Mouse (Mus musculus) embryonic facial prominence, embryonic 14.5 days (tissue): ENCODE measurements around the gene Rab40c. TPM values are rescaled to one million over a fixed set of nuclear protein-coding genes. Genes with fewer than 3 reads are reported as not detected.

Experiments used
- ATAC-seq: fragments of 200-750 bp; cut with Nextera tagmentation; 2 replicates; pipeline ENCODE4 v1.8.0; 2017; ENCODE audit warnings: low read depth, moderate number of reproducible peaks, moderate TSS enrichment
- DNase-seq: peaks from one replicate; pipeline ENCODE4 v3.0.0-alpha.2; 2015; ENCODE audit warnings: low spot score
- H3K27ac ChIP-seq: fragments of 300-500 bp; sonication (generic); replicated peaks from 2 replicates; pipeline ENCODE4 v1.5.1; 2014; ENCODE audit warnings: low read depth, mild to moderate bottlenecking, low read length, moderate library complexity
- H3K27me3 ChIP-seq: fragments of 300-500 bp; sonication (generic); replicated peaks from 2 replicates; pipeline ENCODE4 v1.6.1; 2014; ENCODE audit warnings: low read length; ENCODE audit not compliant: control insufficient read depth, insufficient read depth
- H3K36me3 ChIP-seq: fragments of 300-500 bp; sonication (generic); 2 replicates; pipeline ENCODE4 v1.6.1; 2014; ENCODE audit warnings: low read length, mixed read lengths; ENCODE audit not compliant: control insufficient read depth, insufficient read depth
- H3K4me1 ChIP-seq: fragments of 300-500 bp; sonication (generic); 2 replicates; pipeline ENCODE4 v1.6.1; 2014; ENCODE audit warnings: antibody characterized with exemption, low read length; ENCODE audit not compliant: control insufficient read depth, insufficient read depth
- H3K4me2 ChIP-seq: fragments of 300-500 bp; sonication (generic); 2 replicates; pipeline ENCODE4 v1.6.1; 2014; ENCODE audit warnings: low read depth, mild to moderate bottlenecking, low read length, moderate library complexity, mixed read lengths
- H3K4me3 ChIP-seq: fragments of 300-500 bp; sonication (generic); 2 replicates; pipeline ENCODE4 v1.5.1; 2014; ENCODE audit warnings: low read depth, mild to moderate bottlenecking, low read length
- H3K9ac ChIP-seq: fragments of 300-500 bp; sonication (generic); 2 replicates; pipeline ENCODE4 v1.6.1; 2014; ENCODE audit warnings: low read depth, mild to moderate bottlenecking, low read length, moderate library complexity, mixed read lengths
- H3K9me3 ChIP-seq: fragments of 300-500 bp; sonication (generic); 2 replicates; pipeline ENCODE4 v1.6.1; 2016; ENCODE audit warnings: low read length; ENCODE audit not compliant: control insufficient read depth
- WGBS: fragments of 180-500 bp; shearing (Covaris S2); extraction: QIAGEN DNeasy Blood & Tissue Kit; methylation state at CpG from one replicate; pipeline ENCODE4 v1.1.7; 2014; 5-methylcytosine and 5-hydroxymethylcytosine counted together
- polyA plus RNA-seq: library from polyadenylated mRNA; unstranded; fragments of >200 nt; fragmentation: Nextera tagmentation; extraction: Ambion mirVana; gene quantifications from 2 replicates; pipeline ENCODE4 v1.2.1, GENCODE M21; 2014

Gene Rab40c
- polyA plus RNA-seq, 1 experiment from 2014 or later: 17.1 TPM

DNA sequence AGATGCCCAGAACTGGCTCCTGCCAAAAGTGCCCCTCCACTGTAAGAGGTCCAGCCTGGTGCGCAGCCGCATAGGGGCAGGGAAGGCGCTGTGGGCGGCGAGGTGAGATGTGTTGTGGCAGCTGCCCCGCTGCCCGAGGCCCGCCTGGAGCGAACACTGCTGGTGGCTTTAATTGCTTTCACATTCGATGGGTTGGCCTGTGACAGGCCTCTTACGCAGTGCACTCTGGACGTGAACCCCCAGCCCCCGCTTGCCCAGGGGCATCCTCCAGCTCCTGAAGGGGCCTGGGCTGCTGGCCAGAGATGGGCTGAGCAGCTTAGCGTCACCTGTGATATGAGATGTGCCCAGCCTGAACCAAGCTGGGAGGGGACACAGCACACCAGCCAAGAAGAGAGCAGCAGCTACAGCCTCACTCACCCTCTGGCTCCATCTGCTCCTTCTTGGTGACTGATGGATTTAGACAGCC lies 38.1 kb upstream of the Rab40c start:
- Histone ChIP-seq H3K27ac (no peak overlapping the region), H3K36me3 (peaks cover 45% of the 10 kb centered on the region; the same call in 1 of the 2 replicates), H3K4me2 (no peak overlapping the region), H3K4me3 (no peak overlapping the region), H3K9ac (no peak overlapping the region), H3K27me3 (peaks cover 11% of the 10 kb centered on the region), H3K4me1 (no peaks in the 10 kb centered on the region), H3K9me3 (no peaks in the 10 kb centered on the region)
- DNase-seq (peak; percentile 33), ATAC-seq (peak; percentile 20; the same call in 1 of the 2 replicates)
- WGBS: 74% methylated on average over 10 of the region's 14 CpGs

- Histone ChIP-seq H3K36me3 (peaks cover 42% of the 10 kb centered on the region; the same call in 1 of the 2 replicates), H3K4me1 (no peaks in the 10 kb centered on the region), H3K9ac (no peak overlapping the region), H3K9me3 (no peaks in the 10 kb centered on the region), H3K4me3 (no peak overlapping the region), H3K4me2 (no peak overlapping the region), H3K27me3 (peaks cover 21% of the 10 kb centered on the region), H3K27ac (no peak overlapping the region)
- ATAC-seq (no peak; the same call in 1 of the 2 replicates), DNase-seq (peak; percentile 27)
- WGBS: 75% methylated on average over 7 of the region's 7 CpGs
These were observed 37.1 kb upstream of the Rab40c start for GRCm38 (mm10) chr17:25956631-25957030.

- Histone ChIP-seq H3K4me1 (peaks cover 4% of the 10 kb centered on the region; the same call in 1 of the 2 replicates), H3K36me3 (peaks cover 38% of the 10 kb centered on the region; the same call in 1 of the 2 replicates), H3K4me3 (no peak overlapping the region), H3K27ac (no peak overlapping the region), H3K9ac (no peak overlapping the region), H3K4me2 (no peak overlapping the region), H3K27me3 (peaks cover 25% of the 10 kb centered on the region), H3K9me3 (no peaks in the 10 kb centered on the region)
- ATAC-seq: no peak
- 56% methylated on average over 4 of the region's 7 CpGs for WGBS
- no peak for DNase-seq
These were observed 36.7 kb upstream of the Rab40c start for GRCm38 (mm10) chr17:25956201-25956600.

DNA sequence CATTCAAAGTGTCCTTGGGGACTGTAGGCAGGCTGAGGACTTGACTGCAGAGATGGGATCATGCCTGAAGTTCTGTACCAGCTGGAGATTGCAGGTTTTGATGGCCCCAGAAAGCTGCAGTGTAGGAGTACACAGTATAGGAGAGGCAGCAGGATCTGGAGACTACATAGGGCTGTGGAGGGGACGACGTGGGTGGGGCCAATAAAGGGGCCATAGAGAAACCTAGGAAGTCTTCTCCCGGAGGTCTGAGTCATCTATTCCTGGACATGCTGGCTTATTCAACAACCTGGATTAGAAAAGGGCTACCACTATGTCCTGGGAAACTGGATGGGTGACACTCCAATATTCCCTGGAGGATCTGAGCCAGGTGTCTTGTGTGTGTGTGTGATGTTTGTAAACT lies 36.2 kb upstream of the Rab40c start:
- no peak overlapping the region for H3K27ac ChIP-seq
- H3K36me3 ChIP-seq: peaks cover 33% of the 10 kb centered on the region; the same call in 1 of the 2 replicates
- 62% methylated on average over 3 of the region's 3 CpGs for WGBS
- DNase-seq (no peak), ATAC-seq (no peak)
- H3K4me3 ChIP-seq: no peak overlapping the region
- peaks cover 30% of the 10 kb centered on the region for H3K27me3 ChIP-seq
- peaks cover 7% of the 10 kb centered on the region; the same call in 1 of the 2 replicates for H3K4me1 ChIP-seq
- H3K9me3 ChIP-seq: no peaks in the 10 kb centered on the region
- no peak overlapping the region for H3K4me2 ChIP-seq
- no peak overlapping the region for H3K9ac ChIP-seq

GRCm38 (mm10) chr17:25954671-25955070 lies 35.1 kb upstream of the Rab40c start:
- no peak overlapping the region for H3K4me3 ChIP-seq
- H3K27ac ChIP-seq: no peak overlapping the region
- no peak for DNase-seq
- peaks cover 22% of the 10 kb centered on the region; the same call in 1 of the 2 replicates for H3K36me3 ChIP-seq
- H3K4me2 ChIP-seq: no peak overlapping the region
- peaks cover 38% of the 10 kb centered on the region for H3K27me3 ChIP-seq
- peaks cover 7% of the 10 kb centered on the region; the same call in 1 of the 2 replicates for H3K4me1 ChIP-seq
- H3K9ac ChIP-seq: no peak overlapping the region
- WGBS: 75% methylated on average over 1 of the region's 2 CpGs
- ATAC-seq: no peak
- no peaks in the 10 kb centered on the region for H3K9me3 ChIP-seq

DNA sequence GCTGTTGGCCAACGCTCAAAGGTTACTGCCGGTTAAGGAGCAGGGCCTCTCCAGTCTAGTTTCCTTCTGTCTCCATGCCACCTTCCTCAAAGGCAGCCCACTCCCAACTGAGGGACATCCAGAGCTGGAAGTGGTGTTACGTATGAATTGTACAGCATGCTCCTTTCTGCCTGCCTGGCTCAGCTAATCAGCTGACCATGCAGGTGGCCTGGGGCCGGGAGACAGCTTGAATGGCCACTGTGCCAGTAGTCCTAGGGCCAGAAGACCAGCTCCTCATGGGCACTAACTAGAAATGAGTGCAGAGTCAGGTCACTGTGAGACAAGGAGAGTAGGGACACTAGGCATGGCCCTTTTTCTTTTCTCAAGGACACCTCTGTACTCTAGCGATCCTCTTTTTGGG lies 33.6 kb upstream of the Rab40c start:
- H3K4me2 ChIP-seq: no peak overlapping the region
- peaks cover 7% of the 10 kb centered on the region; the same call in 1 of the 2 replicates for H3K4me1 ChIP-seq
- H3K4me3 ChIP-seq: no peak overlapping the region
- peaks cover 38% of the 10 kb centered on the region for H3K27me3 ChIP-seq
- H3K27ac ChIP-seq: no peak overlapping the region
- DNase-seq: no peak
- H3K36me3 ChIP-seq: peaks cover 8% of the 10 kb centered on the region; the same call in 1 of the 2 replicates
- no peaks in the 10 kb centered on the region for H3K9me3 ChIP-seq
- no peak for ATAC-seq
- 76% methylated on average over 5 of the region's 5 CpGs for WGBS
- no peak overlapping the region for H3K9ac ChIP-seq

DNA sequence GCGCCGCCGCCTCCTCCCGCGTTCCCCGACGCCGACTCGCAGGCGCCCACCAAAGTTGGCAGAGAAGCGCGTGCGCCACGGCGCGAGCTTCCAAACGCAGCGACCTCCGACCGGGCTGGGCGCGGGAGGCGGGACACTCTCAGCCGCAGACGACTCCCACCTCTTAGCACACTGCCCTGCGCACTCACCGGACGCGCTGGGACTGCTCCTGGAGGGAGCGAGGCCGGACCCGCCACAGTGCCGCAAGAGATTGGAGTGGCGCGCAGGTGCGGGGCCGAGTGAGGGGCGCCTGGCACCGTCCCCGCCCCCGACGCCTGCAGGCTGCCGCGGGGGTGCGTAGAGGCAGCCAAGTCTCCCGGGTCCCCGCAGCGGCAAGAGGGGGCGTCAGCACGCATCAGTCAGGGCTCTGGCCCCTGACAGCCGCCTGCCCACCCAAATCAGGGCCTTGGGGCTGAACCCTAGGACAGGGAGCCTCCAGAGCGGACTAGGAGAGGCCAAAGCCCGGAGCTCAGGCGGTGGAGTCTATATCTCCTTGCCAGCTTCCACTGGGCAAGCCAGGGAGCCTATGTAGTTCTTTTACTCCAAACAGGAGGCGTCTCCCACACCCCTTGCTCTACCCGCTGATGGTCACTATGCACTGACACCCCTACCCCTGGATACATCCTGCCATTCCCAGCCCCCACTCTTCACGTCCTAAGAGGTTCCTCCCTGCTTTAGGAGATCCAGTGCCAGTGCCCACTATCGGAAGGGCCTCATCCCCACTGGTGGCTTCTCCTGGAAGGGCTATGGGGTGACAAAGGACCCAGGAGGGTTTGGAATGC lies 32.5 kb upstream of the Rab40c start, which contains the start of gene A930017K11Rik:
Gene A930017K11Rik (minus strand): TSS at position 763 of the 821 bp plus-strand sequence.
- H3K4me3 ChIP-seq: peak within 1 kb of the TSS; percentile 43
- H3K4me2 ChIP-seq: peak within 1 kb of the TSS; percentile 73
- H3K27me3 ChIP-seq: peaks cover 38% of the 10 kb centered on the region
- WGBS: under 1% methylated on average over 36 of the region's 58 CpGs
- H3K36me3 ChIP-seq: no peaks in the 10 kb centered on the region
- DNase-seq (no peak), ATAC-seq (no peak)
- peaks cover 7% of the 10 kb centered on the region; the same call in 1 of the 2 replicates for H3K4me1 ChIP-seq
- H3K9ac ChIP-seq: peak within 1 kb of the TSS; percentile 58
- no peak within 1 kb of the TSS for H3K27ac ChIP-seq
- no peaks in the 10 kb centered on the region for H3K9me3 ChIP-seq

DNA sequence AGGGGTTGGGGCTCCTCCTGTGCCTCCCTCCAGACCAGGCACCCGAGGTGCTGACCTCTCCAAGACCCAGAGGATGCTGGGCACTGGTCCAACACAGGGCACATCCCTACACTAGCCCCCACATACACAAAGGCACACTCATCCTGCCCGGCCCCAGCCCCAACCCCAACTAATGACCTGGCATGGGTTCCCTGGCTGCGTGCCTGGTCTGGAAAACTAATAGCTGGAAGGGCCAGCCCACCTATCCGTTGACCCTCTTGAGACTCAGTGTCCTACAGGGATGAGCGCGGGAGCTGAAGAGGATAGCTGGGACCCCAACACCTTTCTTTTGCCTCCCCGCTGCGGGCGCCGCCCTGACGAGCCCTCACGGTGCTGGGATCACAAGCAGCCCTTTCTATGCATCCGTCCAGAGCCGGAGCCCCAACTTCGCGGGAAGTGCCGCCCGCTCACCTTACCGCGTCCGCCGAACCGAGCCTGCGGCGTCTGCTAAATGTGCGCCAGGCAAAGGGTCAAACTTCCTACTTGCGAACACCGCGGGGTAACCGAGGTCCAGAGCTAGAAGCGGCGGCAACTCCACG lies 31.8 kb upstream of the Rab40c start:
- Histone ChIP-seq H3K9me3 (no peaks in the 10 kb centered on the region), H3K4me3 (peak overlapping the region; percentile 43), H3K27me3 (peaks cover 38% of the 10 kb centered on the region), H3K36me3 (no peaks in the 10 kb centered on the region), H3K9ac (peak overlapping the region; percentile 58), H3K4me1 (peaks cover 7% of the 10 kb centered on the region; the same call in 1 of the 2 replicates), H3K4me2 (peak overlapping the region; percentile 73), H3K27ac (no peak overlapping the region)
- WGBS: 1% methylated on average over 14 of the region's 33 CpGs
- no peak for ATAC-seq
- no peak for DNase-seq
